Mouse (Mus musculus) hematopoietic stem cell, adult 5-6 weeks (primary cell): ENCODE measurements at regions not wholly inside any gene's neighbourhood (a gene's known extent, or its start where the extent isn't known, plus 50 kb on each side); places are given as distances from the start of the nearest gene placed in this dataset.

Experiments used
- ATAC-seq, 2 experiments: fragments of 125-278 bp in 1 of 2; replicated peaks in 1 of 2; 2 replicates each; pipeline ENCODE4 v1.8.0; 2016 to 2017; ENCODE audit warnings: inconsistent platforms in 2 of 2, mild to moderate bottlenecking in 2 of 2, moderate number of reproducible peaks in 2 of 2, low read depth in 1 of 2, moderate TSS enrichment in 1 of 2; ENCODE audit not compliant: low FRiP score in 2 of 2, poor library complexity in 2 of 2, severe bottlenecking in 2 of 2, insufficient read depth in 1 of 2, low TSS enrichment in 1 of 2

GRCm38 (mm10) chr12:65712304-65712703 is 487.0 kb downstream of the Wdr20rt start:
- no peak for ATAC-seq
